Mouse (Mus musculus) ES-Bruce4 (cell line): ENCODE measurements around the gene Troap.

Experiments used
- CTCF ChIP-seq: IDR thresholded peaks from one replicate; pipeline ENCODE4 v1.8.1; 2011; ENCODE audit warnings: low read depth, low read length
- EP300 ChIP-seq: IDR thresholded peaks from 2 replicates; pipeline ENCODE4 v1.6.1; 2011; ENCODE audit warnings: low read depth, low read length; ENCODE audit not compliant: insufficient read depth
- POLR2A ChIP-seq: IDR thresholded peaks from one replicate; pipeline ENCODE4 v1.8.1; 2011; ENCODE audit warnings: low read length; ENCODE audit not compliant: insufficient read depth

- TF ChIP-seq POLR2A (no peak), CTCF (no peak), EP300 (no peak)
Observed at GRCm38 (mm10) chr15:99094631-99095270, 20.4 kb downstream of the Troap start.
